Mouse (Mus musculus): Measurements from ENCODE around the gene Lct.

- TF ChIP-seq POLR2A (IDR thresholded peaks at IDR 0.05; ENCODE audit: control insufficient read depth, low read depth, low read length) (no peak), CTCF (IDR thresholded peaks at IDR 0.05; ENCODE audit: control insufficient read depth, insufficient read depth, insufficient replicate concordance, low read depth, low read length) (no peak)
Measured at GRCm38 (mm10) chr1:128358916-128359553, 30.9 kb upstream of the Lct start.
